Mouse (Mus musculus) spleen, adult 2 months (tissue): ENCODE measurements around the gene 4921507P07Rik. TPM values are rescaled to one million over a fixed set of nuclear protein-coding genes. Genes with fewer than 3 reads are reported as not detected.
A peak's percentile ranks its signal among the peaks of the same experiment; 100 is the strongest.

Source experiments
- DNase-seq, 2 experiments: peaks; one replicate each; pipeline versions ENCODE4 v3.0.0 to v3.0.0-alpha.2; 2012 to 2021; ENCODE audit warnings: low spot score in 2 of 2, low read depth in 1 of 2
- H3K27ac ChIP-seq: fragments of 200-500 bp; 2 replicates; pipeline ENCODE4 v1.5.1; 2012; ENCODE audit warnings: low read length, inconsistent platforms; ENCODE audit not compliant: insufficient read depth
- H3K27me3 ChIP-seq: fragments of 200-500 bp; 2 replicates; pipeline ENCODE4 v1.6.1; 2012; ENCODE audit warnings: mild to moderate bottlenecking, moderate library complexity, low read length, inconsistent platforms; ENCODE audit not compliant: control insufficient read depth, insufficient read depth
- H3K36me3 ChIP-seq: fragments of 200-500 bp; 2 replicates; pipeline ENCODE4 v1.6.1; 2012; ENCODE audit warnings: mild to moderate bottlenecking, low read length, inconsistent platforms; ENCODE audit not compliant: control insufficient read depth, insufficient read depth
- H3K4me1 ChIP-seq: fragments of 200-500 bp; 2 replicates; pipeline ENCODE4 v1.6.1; 2011; ENCODE audit warnings: inconsistent platforms; ENCODE audit not compliant: control insufficient read depth, insufficient read depth, insufficient read length
- H3K4me3 ChIP-seq: fragments of 200-500 bp; 2 replicates; pipeline ENCODE4 v1.5.1; 2011; ENCODE audit warnings: mild to moderate bottlenecking, inconsistent platforms; ENCODE audit not compliant: insufficient read depth, insufficient read length; ENCODE audit errors: extremely low read depth
- CTCF ChIP-seq: fragments of 200-500 bp; IDR thresholded peaks from 2 replicates; pipeline ENCODE4 v1.5.1; 2011; ENCODE audit warnings: mild to moderate bottlenecking, inconsistent platforms; ENCODE audit not compliant: insufficient read depth, insufficient read length, insufficient replicate concordance; ENCODE audit errors: extremely low read depth
- POLR2A ChIP-seq: fragments of 200-500 bp; IDR thresholded peaks from 2 replicates; pipeline ENCODE4 v1.6.1; 2011; ENCODE audit warnings: low read depth, low read length, inconsistent platforms
- WGBS: fragments of 180-500 bp; shearing (Covaris S2); methylation state at CpG from one replicate; pipeline ENCODE4 v1.1.7; 2018; 5-methylcytosine and 5-hydroxymethylcytosine counted together
- polyA plus RNA-seq: library from polyadenylated mRNA; depleted of rRNA; stranded (reverse); fragments of >200 nt; gene quantifications from 2 replicates; pipeline ENCODE4 v1.2.3, GENCODE M21; 2012

4921507P07Rik gene
- polyA plus RNA-seq, 1 experiment, result 0.05 TPM

DNA sequence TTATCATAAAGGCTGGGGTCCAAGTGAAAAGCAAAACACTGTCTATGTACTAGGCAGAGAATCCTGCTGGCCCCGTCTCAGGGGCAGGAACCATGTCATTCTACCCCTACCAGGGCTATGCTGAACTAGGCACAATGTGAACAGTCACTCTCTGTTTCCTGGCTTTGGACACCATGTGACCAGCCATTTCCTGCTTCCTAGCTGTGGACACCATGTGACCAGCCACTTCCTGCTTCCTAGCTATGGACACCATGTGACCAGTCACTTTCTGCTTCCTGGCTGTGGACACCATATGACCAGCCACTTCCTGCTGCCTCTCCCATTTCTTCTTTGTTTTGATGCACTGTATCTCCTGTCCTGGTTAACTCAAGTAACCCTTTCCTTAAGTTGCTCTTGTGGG, 53.9 kb downstream of the 4921507P07Rik start:
- no peak for DNase-seq
- no peak overlapping the region for H3K27ac ChIP-seq
- 86% methylated on average over 1 of the region's 1 CpGs for WGBS

DNA sequence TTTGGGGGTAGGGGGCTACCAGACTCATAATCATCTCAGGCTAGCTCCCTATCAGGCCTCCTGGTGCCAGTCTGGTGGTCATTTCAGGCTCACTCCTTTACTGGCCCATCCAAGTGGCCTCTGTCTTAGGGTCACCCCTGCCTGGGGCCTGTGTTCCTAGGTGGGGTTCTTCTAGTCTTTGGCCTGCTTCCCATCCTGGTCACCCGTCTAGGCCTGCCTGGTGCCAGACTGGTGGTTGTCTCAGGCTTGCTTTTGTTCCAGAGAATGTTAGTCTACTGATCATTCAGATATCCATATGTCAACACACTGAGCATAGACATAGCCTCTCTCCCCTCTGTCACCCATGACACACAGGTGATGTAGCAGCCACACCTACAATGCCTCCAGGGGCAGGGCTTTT, 56.8 kb downstream of the 4921507P07Rik start:
- H3K4me3 ChIP-seq, result no peak overlapping the region
- 93% methylated on average over 1 of the region's 1 CpGs for WGBS

More for the DNA sequence above, 53.9 kb downstream of the 4921507P07Rik start:
- Histone ChIP-seq H3K4me1 (no peaks in the 10 kb centered on the region; the same call in 1 of the 2 replicates), H3K27me3 (no peaks in the 10 kb centered on the region), H3K36me3 (no peaks in the 10 kb centered on the region), H3K4me3 (no peak overlapping the region)
- no peak for TF ChIP-seq CTCF
- TF ChIP-seq POLR2A, result no peak

DNA sequence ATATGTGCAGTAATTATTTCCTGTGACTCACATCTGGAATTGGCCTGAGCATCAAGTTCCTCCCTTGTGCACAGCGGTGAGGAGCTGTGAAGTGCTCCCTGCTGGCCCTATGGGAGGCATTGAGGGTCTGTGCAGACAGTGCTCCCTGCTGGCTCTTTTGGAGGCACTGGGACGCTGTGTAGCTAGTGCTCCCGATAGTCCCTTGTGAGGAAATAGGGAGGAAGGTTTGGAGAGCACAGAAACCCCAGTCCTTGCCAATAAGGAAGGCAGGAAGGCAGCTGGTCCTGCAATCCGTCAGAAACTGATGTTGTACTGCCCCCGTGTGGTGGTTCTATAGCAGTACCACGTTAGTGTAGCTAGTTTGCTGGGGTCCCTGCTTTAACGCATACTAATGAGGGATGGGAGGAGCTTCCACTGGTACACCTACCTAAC, 60.0 kb downstream of the 4921507P07Rik start:
- peak in 1 of 2 experiments; percentile 38 for DNase-seq
- WGBS, result 7% methylated on average over 7 of the region's 7 CpGs
- Histone ChIP-seq H3K4me1 (no peaks in the 10 kb centered on the region), H3K4me3 (no peak overlapping the region), H3K36me3 (no peaks in the 10 kb centered on the region), H3K27ac (no peak overlapping the region), H3K27me3 (no peaks in the 10 kb centered on the region)
- peak; percentile 63; the same call in 1 of the 2 replicates for TF ChIP-seq CTCF
- no peak for TF ChIP-seq POLR2A

More for the DNA sequence above, 56.8 kb downstream of the 4921507P07Rik start:
- Histone ChIP-seq H3K36me3 (no peaks in the 10 kb centered on the region), H3K27me3 (no peaks in the 10 kb centered on the region), H3K27ac (no peak overlapping the region), H3K4me1 (no peaks in the 10 kb centered on the region)
- DNase-seq, result no peak
- TF ChIP-seq POLR2A, result no peak
- no peak for TF ChIP-seq CTCF

DNA sequence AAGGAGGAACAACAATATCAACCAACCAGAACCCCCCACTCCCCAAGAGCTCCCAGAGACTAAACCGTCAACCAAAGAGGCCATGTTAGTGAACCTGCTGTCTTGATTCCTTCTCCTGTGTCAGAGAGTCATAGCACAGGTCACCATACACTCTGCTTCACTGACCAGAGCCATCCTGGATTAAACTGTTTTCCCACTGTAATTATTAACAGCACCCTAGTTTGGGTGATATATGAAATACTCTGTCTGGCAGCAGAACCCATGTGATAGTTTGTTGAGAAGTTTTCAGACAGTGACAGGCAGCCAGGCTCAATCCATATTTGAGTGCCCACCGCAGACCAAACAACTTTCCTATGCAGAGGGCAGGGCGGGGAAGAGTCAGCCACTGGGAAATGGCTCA, 61.1 kb downstream of the 4921507P07Rik start:
- H3K27ac ChIP-seq, result no peak overlapping the region
- H3K4me1 ChIP-seq, result no peaks in the 10 kb centered on the region
- 88% methylated on average over 3 of the region's 3 CpGs for WGBS
- DNase-seq, result no peak
- H3K36me3 ChIP-seq, result no peaks in the 10 kb centered on the region
- no peaks in the 10 kb centered on the region for H3K27me3 ChIP-seq
- no peak overlapping the region for H3K4me3 ChIP-seq
- no peak for TF ChIP-seq POLR2A
- no peak for TF ChIP-seq CTCF

DNA sequence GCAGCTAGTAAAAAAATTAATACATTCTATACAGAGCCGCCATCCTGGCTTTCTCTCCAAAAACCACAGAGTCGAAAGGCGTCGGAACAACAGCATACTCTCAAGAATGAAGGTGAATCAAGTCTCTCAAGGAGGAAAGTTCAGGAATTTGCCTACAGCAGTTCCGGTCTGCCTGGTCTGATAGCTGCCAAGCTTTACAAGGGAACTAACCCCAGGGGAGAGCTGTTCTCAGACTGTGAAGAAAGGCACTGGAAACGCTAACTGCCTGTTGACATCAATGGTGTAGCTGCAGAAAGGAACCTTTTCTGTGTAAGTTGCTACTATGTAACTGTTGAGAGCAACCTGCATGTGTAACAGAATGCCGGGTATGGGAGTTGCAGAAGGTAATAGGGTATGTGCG, 64.5 kb downstream of the 4921507P07Rik start:
- H3K27me3 ChIP-seq, result no peaks in the 10 kb centered on the region
- WGBS, result 91% methylated on average over 8 of the region's 8 CpGs
- no peak overlapping the region for H3K27ac ChIP-seq
- no peak for DNase-seq
- H3K36me3 ChIP-seq, result no peaks in the 10 kb centered on the region
- TF ChIP-seq POLR2A (no peak), CTCF (no peak)
- H3K4me1 ChIP-seq, result no peaks in the 10 kb centered on the region
- H3K4me3 ChIP-seq, result no peak overlapping the region

DNA sequence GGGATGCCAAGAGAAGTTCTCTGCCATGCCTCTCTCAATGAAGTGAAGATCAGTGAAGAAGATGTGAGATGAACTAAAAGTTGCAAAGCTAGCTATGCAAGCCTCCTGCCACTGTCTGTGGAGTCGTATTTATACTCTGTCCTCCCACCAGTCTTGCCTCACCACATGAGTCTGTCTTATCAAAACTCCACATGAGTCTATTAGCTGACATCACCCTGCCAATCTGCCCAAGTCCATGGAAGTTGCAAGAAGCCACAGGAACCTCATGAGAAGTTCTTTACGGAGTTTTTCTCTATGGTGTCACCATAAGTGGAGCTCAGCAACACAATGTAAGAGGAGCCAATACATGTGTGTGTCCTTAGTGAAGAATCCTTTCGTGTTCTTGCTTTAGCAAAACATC, 65.4 kb downstream of the 4921507P07Rik start:
- WGBS, result 81% methylated on average over 3 of the region's 3 CpGs
- no peak overlapping the region for H3K4me3 ChIP-seq
- H3K27me3 ChIP-seq, result no peaks in the 10 kb centered on the region
- H3K27ac ChIP-seq, result no peak overlapping the region
- no peaks in the 10 kb centered on the region for H3K4me1 ChIP-seq
- no peak for DNase-seq
- H3K36me3 ChIP-seq, result no peaks in the 10 kb centered on the region
- no peak for TF ChIP-seq POLR2A
- no peak for TF ChIP-seq CTCF

DNA sequence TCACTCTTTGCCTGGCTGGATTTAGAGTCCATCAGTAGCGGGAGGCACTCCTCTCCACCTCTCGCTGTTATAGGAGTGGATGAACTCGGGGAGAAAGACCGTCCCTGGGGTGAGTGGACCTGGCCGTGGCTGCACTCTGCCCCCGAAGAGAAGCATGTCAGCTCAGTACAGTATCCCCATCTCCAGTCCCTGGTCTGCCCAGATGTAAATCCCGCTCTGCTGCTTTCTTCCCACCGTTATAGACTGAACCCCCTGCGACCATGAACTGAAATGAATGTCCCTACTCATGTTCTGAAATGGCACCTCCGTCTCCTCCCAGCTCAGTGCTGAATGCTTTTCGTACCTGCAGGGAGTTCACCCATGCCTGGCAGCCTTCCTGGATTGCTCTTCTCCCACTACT, 67.2 kb downstream of the 4921507P07Rik start:
- no peaks in the 10 kb centered on the region for H3K4me1 ChIP-seq
- H3K27me3 ChIP-seq, result no peaks in the 10 kb centered on the region
- no peaks in the 10 kb centered on the region for H3K36me3 ChIP-seq
- 92% methylated on average over 11 of the region's 11 CpGs for WGBS
- DNase-seq, result no peak
- H3K27ac ChIP-seq, result no peak overlapping the region
- H3K4me3 ChIP-seq, result no peak overlapping the region
- no peak for TF ChIP-seq CTCF
- no peak for TF ChIP-seq POLR2A
